Mouse (Mus musculus): ENCODE data around the gene Zfyve9.

- no peak for TF ChIP-seq CTCF (IDR thresholded peaks at IDR 0.05; ENCODE audit: extremely low read depth, insufficient read length, insufficient replicate concordance, low read depth, low read length)
- TF ChIP-seq POLR2A (IDR thresholded peaks at IDR 0.05; ENCODE audit: low read depth, low read length) = no peak
These were observed 141.8 kb downstream of the Zfyve9 start for GRCm38 (mm10) chr4:108638752-108639151.
